Mouse (Mus musculus): ENCODE measurements at regions not wholly inside any gene's neighbourhood (a gene's known extent, or its start where the extent isn't known, plus 50 kb on each side); places are given as distances from the start of the nearest gene placed in this dataset.

DNA sequence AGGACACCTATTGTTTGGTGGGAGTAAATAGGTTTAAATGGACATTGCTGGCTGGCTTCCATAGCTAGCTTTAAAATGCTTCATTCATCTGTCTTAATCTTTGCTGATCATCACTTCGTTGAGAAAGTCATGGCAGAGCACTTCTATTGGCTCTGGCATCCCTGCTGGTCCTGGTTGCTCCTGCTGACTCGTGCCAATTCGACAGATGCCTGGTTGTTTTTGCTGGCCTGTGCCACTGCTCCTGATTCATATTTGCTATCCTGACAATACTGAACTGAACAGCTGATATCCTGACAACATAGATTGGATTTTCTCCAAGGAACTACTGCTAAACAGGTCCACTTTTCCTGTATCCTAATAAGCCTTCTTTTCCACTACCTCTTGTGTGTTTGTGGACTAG, 417.1 kb downstream of the Col12a1 start:
- TF ChIP-seq KAT2A (IDR thresholded peaks at IDR 0.05; ENCODE audit: insufficient replicate concordance, low read length) (no peak), ZKSCAN1 (IDR thresholded peaks at IDR 0.05; ENCODE audit: borderline replicate concordance, low read depth, low read length) (no peak), ETS1 (conservative IDR thresholded peaks at IDR 0.05; ENCODE audit: low read depth, low read length) (no peak), JUND (conservative IDR thresholded peaks at IDR 0.05; ENCODE audit: low read depth, low read length) (no peak), RCOR1 (conservative IDR thresholded peaks at IDR 0.05; ENCODE audit: low read depth, low read length) (no peak), HCFC1 (IDR thresholded peaks at IDR 0.05; ENCODE audit: low read depth, low read length) (no peak), MEF2A (IDR thresholded peaks at IDR 0.05; ENCODE audit: borderline replicate concordance, low read depth, low read length) (no peak), ZC3H11A (IDR thresholded peaks at IDR 0.05; ENCODE audit: low read depth, low read length) (no peak), JUN (IDR thresholded peaks at IDR 0.05; ENCODE audit: insufficient read depth, low read depth, low read length) (no peak), USF2 (conservative IDR thresholded peaks at IDR 0.05; ENCODE audit: low read depth, low read length) (no peak), IRF4 (IDR thresholded peaks at IDR 0.05; ENCODE audit: low read depth, low read length) (no peak), NELFE (IDR thresholded peaks at IDR 0.05; ENCODE audit: low read depth, low read length) (no peak)
- no peak overlapping the region for H3K27ac ChIP-seq (ENCODE audit: insufficient read depth, low read depth)
- no peaks in the 10 kb centered on the region for H3K9me3 ChIP-seq (replicated peaks; ENCODE audit: low read length)
- no peak overlapping the region for H3K4me2 ChIP-seq (ENCODE audit: insufficient read depth, low read depth, poor library complexity, severe bottlenecking)
- H3K9ac ChIP-seq (ENCODE audit: insufficient read depth, low read depth): no peak overlapping the region
- in situ Hi-C loops (cut with MboI; ENCODE audit: low pct_ligation_motif_present, low pct_unique_long_range_greater_than_20kb, low sequenced_read_pairs) (no loop called here), dilution Hi-C loops (cut with MboI; ENCODE audit: extremely low pct_ligation_motif_present, extremely low pct_unique_long_range_greater_than_20kb, low sequenced_read_pairs) (no loop called here)
- DNase-seq (ENCODE audit: extremely low read depth): no peak
- H3K4me1 ChIP-seq (ENCODE audit: control insufficient read depth in 1 of 2, insufficient read depth in 2 of 2): peaks cover 0 to 4% of the 10 kb centered on the region in 2 experiments; a peak in 1 of 4 replicates
- no peaks in the 10 kb centered on the region for H3K27me3 ChIP-seq (replicated peaks)
- no peaks in the 10 kb centered on the region for H3K36me3 ChIP-seq (replicated peaks in 1 of 2; ENCODE audit: control insufficient read depth in 1 of 2, insufficient read depth in 1 of 2, low read length in 1 of 2)
- no peak overlapping the region for H3K4me3 ChIP-seq (replicated peaks in 1 of 3; ENCODE audit: low read depth in 2 of 3, low read length in 2 of 3, poor library complexity in 1 of 3)
- H3K79me2 ChIP-seq (replicated peaks; ENCODE audit: control insufficient read depth, extremely low read depth, insufficient read depth, poor library complexity, severe bottlenecking): no peaks in the 10 kb centered on the region

- in situ Hi-C loops (cut with MboI; ENCODE audit: low pct_ligation_motif_present, low pct_unique_long_range_greater_than_20kb, low sequenced_read_pairs): no loop called here
- Histone ChIP-seq H3K36me3 (replicated peaks in 1 of 2; ENCODE audit: control insufficient read depth in 1 of 2, insufficient read depth in 1 of 2, low read length in 1 of 2) (no peaks in the 10 kb centered on the region), H3K4me1 (ENCODE audit: control insufficient read depth in 1 of 2, insufficient read depth in 2 of 2) (peaks cover 0 to 6% of the 10 kb centered on the region in 2 experiments; a peak in 1 of 4 replicates), H3K9me3 (replicated peaks; ENCODE audit: low read length) (no peaks in the 10 kb centered on the region), H3K9ac (ENCODE audit: insufficient read depth, low read depth) (no peak overlapping the region), H3K27ac (ENCODE audit: insufficient read depth, low read depth) (no peak overlapping the region), H3K27me3 (replicated peaks) (no peaks in the 10 kb centered on the region), H3K4me3 (replicated peaks in 1 of 3; ENCODE audit: low read depth in 2 of 3, low read length in 2 of 3, poor library complexity in 1 of 3) (no peak overlapping the region), H3K4me2 (ENCODE audit: insufficient read depth, low read depth, poor library complexity, severe bottlenecking) (no peak overlapping the region), H3K79me2 (replicated peaks; ENCODE audit: control insufficient read depth, extremely low read depth, insufficient read depth, poor library complexity, severe bottlenecking) (no peaks in the 10 kb centered on the region)
- no peak for DNase-seq (ENCODE audit: extremely low read depth)
- TF ChIP-seq SIN3A (IDR thresholded peaks at IDR 0.05; ENCODE audit: low read length): no peak
- dilution Hi-C loops (cut with MboI; ENCODE audit: extremely low pct_ligation_motif_present, extremely low pct_unique_long_range_greater_than_20kb, low sequenced_read_pairs): no loop called here
Observed at GRCm38 (mm10) chr9:79310591-79310990, 408.0 kb downstream of the Col12a1 start.

DNA sequence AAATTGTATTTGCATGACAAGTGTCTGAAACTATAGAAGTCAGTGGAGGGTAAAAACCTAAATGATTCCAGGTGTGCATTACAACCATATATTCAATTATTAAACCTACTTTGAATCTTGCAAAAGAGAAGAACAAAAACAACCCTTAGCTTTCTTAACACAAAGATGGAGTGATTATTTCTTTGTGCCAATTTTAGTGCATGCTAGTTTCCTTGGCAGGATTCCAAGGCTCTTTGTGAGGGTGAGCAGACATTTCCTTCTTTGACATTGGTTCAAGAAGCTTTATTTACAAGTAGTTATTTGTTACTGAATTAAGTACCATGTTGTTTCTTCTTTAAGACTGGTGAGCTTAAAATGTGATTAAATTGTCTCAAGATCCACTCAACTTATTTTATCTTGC, 401.2 kb downstream of the Col12a1 start:
- Histone ChIP-seq H3K9ac (ENCODE audit: insufficient read depth, low read depth) (no peak overlapping the region), H3K4me1 (ENCODE audit: control insufficient read depth in 1 of 2, insufficient read depth in 2 of 2) (peaks cover 0 to 6% of the 10 kb centered on the region in 2 experiments; a peak in 1 of 4 replicates), H3K9me3 (replicated peaks; ENCODE audit: low read length) (no peaks in the 10 kb centered on the region), H3K27ac (ENCODE audit: insufficient read depth, low read depth) (no peak overlapping the region), H3K4me3 (replicated peaks in 1 of 3; ENCODE audit: low read depth in 2 of 3, low read length in 2 of 3, poor library complexity in 1 of 3) (no peak overlapping the region), H3K79me2 (replicated peaks; ENCODE audit: control insufficient read depth, extremely low read depth, insufficient read depth, poor library complexity, severe bottlenecking) (no peaks in the 10 kb centered on the region), H3K4me2 (ENCODE audit: insufficient read depth, low read depth, poor library complexity, severe bottlenecking) (no peak overlapping the region), H3K27me3 (replicated peaks) (no peaks in the 10 kb centered on the region), H3K36me3 (replicated peaks in 1 of 2; ENCODE audit: control insufficient read depth in 1 of 2, insufficient read depth in 1 of 2, low read length in 1 of 2) (no peaks in the 10 kb centered on the region)
- no peak for DNase-seq (ENCODE audit: extremely low read depth)
- in situ Hi-C loops (cut with MboI; ENCODE audit: low pct_ligation_motif_present, low pct_unique_long_range_greater_than_20kb, low sequenced_read_pairs) (no loop called here), dilution Hi-C loops (cut with MboI; ENCODE audit: extremely low pct_ligation_motif_present, extremely low pct_unique_long_range_greater_than_20kb, low sequenced_read_pairs) (no loop called here)
- TF ChIP-seq EP300 (IDR thresholded peaks at IDR 0.05; ENCODE audit: low read length): no peak
